Mouse (Mus musculus) c-Kit-positive CD71-positive TER-119-positive erythroid progenitor cells, embryonic 14.5 days (primary cell): ENCODE results near the gene Ppp4c.

Experiments used
- DNase-seq: peaks from one replicate; pipeline ENCODE4 v3.0.0-alpha.2; 2013; ENCODE audit warnings: low spot score

The Ppp4c gene

DNA sequence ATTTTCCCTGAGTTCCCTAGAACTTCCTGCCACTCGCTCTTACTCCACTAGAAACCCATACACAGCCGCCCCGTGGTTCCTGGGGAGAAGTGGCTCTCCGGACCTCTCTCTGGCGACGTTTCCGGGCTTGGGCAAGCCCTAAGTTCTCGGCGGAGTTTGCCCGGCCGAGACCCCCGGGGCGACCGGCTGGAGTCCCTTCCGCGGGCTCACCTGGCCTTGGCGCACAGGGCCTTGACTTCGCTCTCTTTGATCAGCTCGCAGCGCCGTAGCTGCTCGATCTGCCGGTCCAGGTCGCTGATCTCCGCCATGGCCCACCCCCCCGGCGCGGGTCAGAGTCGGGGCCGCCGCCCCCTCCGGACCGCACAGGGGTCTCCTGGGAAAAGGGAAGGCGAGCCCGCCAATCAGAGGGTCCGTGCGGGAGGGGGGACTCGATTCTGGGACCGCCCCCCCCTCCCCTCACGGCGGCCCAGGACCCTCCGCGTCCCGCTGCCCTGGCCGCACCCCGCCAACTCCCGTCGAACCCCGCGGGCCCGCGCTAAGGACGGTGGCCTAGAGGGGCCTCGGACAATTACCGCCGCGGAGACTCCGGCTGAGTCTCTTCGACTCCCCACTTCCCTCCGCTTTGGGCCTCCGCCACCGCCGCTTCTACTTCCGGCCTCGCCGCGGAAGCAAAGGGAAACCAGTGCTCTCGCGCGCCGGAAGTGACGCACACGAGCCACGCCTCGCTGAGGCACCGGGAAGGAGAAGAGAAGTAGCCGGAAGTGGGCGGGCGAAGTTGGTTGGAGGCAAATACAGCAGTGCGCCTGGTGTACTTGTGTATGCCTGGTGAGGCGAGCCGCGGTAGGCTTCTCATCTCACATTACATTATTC lies at the start of gene Ppp4c:
Gene Ppp4c (minus strand): TSS at position 646 of the 870 bp plus-strand sequence.
- peak; percentile 95 for DNase-seq

DNA sequence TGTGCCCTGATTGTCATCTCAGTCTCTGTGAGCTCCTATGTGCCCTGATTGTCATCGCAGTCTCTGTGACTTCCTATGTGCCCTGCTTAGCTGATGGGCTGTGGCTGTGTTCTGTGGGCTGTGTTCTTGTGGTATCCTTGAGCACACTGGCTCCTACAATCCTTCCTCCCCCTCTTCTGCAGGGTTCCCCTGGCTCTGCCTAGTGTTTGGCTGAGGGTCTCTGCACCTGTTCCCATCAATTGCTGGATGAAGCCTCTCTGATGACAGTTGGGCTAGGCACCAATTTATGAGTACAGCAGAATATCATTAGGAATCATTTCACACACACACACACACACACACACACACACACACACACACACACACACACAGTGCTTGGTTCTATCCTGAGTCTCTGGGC lies 41.0 kb upstream of the Ppp4c start:
- no peak for DNase-seq

DNA sequence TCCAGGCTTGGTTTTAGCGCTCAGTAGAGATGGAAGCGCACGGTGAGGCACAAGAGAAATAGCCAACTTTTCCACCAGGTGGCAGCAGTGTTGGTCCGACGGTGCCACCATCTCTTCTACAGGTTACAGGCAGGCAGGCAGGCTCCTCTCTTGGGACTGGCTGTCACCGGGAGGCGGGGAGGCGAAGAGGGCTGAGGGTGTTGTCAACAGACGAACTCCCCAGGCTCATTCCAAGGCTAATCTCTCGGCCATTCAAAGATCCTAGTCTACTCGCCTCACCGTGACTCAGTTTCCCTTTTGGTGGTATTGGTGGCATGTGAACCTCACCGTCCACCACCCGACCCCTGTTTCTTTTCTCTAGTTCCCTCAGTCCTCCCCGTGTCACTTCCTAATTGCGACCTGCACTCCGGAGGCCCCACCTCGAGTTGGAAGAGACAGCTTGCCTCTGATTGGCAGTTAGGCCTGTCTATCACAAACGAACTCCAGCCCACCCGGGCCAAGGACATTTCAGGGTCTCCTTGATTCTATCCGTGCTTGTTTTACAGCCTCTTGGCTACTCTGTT lies 39.8 kb upstream of the Ppp4c start:
- peak; percentile 72 for DNase-seq

DNA sequence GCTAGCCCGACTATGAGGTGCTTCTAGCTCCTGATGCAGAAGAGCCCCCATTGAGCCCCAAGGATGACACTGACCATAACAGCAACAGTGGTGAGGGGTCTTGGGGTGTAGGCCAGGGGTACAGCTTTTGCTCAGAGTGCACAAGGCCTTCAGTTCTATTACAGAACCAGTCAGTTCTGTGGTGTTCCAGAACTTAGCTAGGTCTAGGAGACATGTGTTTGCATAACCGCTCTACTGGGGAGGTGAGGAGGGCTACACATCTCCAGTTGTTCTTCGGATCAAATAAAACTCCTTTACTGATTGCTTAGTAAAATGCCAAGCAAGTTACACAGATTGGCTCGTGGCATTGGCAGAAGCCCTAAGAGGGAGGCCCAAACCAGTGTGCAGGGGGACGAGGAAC lies 39.2 kb upstream of the Ppp4c start, which contains the start of gene 4930451I11Rik:
Gene 4930451I11Rik (minus strand): TSS at position 101 of the 400 bp plus-strand sequence.
- no peak for DNase-seq

DNA sequence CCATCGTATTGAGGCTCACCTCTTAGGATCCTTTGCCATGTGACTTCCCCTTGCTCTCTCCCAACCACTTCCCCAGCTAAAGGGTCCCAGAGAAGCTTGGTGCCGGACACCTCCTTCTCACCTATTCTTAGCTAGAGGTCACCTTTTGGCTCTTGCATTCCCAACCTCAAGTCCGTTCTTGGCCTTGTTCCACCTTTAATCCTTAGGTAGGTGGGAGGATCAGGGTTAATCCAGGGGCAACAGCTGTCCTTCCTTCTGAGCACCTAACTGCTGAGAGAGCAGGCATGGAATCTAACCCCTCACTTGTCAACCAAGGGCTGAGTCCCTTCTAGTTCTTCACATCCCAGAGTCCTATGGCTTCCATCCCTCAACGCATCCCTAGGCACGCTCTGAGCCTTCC lies 33.7 kb upstream of the Ppp4c start:
- DNase-seq, result no peak

DNA sequence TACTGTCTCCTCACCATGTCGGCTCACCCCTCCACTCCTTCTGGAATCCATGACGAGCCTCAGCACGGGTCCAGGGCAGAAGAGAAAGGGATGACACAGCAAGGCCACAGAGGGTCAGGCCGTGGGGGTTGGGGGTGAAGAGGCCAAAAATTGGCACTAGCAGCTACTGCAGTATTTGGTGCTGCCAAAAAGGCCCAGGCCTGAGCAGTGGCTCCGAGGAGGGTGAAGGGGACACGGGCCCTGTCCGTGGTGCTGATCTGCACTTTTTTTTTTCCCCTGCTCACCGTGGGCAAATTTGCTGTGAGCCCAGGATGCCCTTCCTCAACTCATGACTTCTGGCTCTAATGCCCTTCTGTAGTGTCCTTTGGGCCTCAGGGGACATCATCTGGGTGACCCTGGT lies 33.1 kb upstream of the Ppp4c start:
- no peak for DNase-seq

DNA sequence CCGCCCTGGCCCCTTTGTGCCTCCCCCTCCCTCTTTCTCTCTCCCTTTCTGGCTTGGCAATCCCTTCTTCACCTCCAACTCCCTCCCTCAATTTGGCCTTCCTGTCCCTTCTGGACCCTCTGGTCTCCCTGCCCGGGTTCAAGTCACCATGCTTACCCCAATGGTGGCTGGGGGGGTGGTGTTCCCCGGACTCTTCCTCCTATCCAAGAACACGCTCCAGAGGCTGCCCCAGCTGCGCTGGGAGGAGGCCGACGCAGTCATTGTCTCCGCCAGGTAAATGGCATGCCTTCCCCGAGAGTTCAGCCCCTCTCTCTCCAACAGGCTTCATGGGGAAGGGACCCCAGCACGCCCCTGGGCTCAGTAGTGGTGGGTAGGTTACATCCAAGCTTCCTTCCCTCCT lies 31.6 kb upstream of the Ppp4c start:
- no peak for DNase-seq

DNA sequence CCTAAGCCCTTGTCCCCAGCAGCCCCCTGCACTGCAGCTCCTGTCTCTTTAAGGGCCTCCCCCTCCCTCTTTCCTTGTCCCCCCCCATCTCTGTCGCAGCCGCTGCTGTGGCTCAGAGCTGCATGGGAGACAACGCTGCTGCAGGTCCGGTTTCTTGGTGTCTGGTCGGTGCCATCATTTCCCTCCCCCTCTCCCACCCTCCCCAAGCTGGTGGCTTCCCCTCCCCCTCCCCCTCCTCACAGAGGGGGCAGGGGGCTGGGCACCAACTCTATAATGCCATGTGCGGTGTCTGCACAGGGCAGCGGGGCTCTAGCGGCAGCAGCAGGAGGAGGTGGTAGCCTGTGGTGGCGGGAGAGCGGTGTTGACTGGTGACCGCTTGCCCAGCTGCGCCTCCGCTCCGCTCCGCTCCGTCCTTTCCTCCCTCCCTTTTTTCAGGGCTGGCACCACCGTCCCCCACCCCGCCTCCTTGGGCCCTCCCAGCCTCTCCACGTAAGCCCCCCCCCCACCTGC lies 31.0 kb upstream of the Ppp4c start:
- DNase-seq, result no peak

DNA sequence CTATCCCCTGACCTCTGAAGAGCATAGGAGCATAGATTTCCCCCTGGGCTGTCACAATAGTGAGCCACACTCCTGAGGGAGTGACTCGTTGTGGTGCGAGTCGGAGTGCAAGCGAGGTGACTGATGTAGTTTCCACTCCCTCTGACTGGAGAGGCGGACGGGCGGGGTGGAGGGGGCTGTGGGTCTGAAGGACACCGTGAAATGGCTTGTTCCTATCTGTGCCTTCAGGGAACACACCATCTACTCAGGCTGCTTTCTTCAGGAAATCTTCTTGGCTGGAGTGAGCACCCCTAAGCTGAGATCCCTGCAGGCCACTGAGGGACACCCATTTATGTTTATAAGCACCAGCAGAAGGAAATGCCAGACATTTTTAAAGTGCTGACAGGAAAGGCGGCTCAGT lies 30.4 kb upstream of the Ppp4c start:
- DNase-seq, result no peak

DNA sequence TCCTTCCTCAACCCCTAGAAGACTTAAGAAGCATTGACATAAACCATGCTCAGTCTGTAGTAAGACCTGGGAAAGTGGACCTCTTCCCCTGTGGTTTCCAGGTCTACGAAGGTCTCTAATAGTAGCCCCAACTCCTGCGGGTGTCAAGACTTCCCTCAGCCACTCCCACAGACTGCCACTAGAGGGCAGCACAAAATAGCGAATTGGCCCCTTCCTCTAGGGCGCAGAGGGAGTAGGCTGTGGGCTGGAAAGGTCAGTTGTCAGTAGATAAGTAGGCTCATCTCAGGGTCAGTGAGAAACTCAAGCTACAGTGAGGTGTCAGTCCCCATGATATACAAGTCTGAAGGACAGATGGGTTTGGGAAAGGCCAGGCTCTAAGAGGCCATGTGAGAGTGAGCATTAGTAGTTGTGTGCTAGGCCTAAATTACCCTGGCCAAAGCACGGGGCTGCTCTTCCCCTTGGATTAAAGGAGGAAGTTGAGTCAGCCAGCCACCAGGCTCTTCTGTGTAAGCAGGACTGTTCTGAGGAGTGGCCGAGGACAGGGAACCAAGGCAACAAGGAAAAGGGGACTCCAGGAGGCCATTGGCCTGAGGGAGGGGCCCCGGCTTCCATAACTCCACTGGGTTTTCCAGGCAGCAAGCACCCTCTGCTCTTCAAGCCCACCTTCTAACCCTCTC lies 29.7 kb upstream of the Ppp4c start:
- DNase-seq, result peak; percentile 75

DNA sequence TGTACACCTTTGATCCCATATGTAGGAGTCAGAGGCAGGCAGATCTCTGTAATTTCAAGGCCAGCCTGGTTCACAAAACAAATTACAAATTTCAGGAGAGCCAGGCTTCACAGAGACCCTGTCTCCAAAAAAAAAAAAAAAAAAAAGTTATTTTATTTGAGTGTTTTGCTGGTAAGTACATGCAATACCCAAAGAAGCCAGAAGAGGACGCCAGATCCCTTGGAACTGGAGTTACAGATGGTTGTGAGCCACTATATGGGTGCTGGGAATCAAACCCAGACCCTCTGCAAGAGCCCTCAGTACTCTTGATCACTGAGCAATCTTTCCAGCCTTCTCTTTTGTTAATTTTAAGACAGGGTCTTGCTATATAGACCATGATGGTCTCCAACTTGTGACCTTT lies 26.5 kb upstream of the Ppp4c start:
- DNase-seq, result no peak

DNA sequence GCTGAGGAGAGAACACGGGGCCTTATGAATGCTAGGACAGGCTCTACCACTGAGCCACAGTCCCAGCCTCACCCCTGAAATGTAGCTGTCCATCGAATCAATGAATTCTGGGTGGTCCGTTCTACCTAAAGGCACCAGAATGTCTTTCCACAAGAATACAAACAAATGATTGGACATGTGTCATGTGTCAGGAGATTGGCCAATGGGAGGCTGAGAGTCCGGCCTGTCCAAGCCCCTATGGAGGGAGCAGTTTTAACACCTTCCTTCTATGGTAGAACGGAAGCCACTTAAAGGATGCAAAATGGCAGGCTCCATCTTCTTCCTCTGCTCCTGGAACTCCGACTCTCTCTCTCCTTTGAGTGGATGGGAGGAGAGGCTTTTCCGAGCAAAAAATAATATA lies 25.3 kb upstream of the Ppp4c start:
- DNase-seq, result no peak

DNA sequence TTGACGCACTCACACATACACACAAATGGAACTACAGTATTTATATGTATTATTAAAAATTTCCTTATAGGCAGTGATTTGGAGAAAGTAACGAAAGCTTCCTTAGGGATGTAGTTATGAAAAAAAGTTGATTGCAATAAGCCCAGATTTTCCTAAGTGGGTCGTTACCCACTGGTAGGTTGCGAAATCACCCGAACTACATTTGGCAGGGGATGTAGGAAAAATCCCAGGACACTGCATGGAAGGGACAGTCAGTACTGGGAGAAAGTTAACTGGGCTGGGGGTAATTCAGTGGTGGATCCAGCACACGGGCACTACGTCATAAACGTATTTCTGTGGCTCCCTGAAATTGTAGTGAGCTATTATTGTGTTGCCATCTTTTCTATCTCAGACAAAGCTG lies 24.2 kb upstream of the Ppp4c start:
- DNase-seq, result no peak

DNA sequence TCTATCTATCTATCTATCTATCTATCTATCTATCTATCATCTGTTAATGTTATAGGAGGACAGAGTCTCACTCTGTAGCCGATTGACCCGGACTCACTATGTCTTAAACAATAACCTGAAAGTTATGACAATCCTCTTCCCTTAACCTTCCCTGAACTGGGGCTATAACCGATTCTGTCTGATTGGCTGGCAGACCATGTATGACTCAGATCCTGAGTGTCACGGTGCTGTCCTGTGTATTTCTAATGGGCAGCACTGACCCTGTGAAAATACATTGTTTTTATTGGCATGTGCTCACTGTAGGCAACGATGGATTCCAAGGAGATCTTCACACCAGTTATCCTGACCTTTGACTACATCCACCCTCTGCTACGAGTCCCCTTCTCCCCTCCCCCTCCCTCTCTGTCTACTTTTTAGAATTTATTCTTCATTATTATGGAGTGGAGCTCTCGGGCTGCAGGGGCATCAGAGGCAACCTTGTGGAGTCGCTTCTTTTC lies 23.5 kb upstream of the Ppp4c start:
- DNase-seq, result no peak

DNA sequence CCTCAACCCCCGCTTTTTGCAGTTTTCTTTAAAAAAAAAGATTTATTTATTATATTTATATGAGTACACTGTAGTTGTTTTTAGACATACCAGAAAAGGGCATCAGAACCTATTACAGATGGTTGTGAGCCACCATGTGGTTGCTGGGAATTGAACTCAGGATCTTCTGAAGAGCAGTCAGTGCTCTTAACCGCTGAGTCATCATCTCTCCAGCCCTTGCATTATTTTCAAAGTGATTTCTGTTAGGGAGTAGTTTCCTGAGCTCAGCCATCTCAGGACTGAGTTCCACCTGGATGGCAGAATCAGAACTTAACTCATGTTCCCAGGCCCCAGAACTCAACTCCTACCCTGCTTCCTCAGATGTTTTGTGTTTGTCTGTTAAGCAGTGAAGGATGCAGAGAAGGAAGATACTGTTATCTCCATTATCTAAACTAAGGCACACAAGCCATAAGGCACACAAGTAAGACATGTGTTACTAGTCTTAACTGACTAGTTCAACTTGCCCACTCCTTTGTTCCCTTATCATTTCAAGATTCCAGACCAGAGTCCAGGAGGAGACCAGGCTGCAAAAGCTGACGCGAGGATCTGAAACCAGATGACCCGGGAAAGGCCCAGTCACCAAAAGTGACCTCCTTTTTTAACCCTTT lies 17.6 kb upstream of the Ppp4c start:
- DNase-seq, result no peak

DNA sequence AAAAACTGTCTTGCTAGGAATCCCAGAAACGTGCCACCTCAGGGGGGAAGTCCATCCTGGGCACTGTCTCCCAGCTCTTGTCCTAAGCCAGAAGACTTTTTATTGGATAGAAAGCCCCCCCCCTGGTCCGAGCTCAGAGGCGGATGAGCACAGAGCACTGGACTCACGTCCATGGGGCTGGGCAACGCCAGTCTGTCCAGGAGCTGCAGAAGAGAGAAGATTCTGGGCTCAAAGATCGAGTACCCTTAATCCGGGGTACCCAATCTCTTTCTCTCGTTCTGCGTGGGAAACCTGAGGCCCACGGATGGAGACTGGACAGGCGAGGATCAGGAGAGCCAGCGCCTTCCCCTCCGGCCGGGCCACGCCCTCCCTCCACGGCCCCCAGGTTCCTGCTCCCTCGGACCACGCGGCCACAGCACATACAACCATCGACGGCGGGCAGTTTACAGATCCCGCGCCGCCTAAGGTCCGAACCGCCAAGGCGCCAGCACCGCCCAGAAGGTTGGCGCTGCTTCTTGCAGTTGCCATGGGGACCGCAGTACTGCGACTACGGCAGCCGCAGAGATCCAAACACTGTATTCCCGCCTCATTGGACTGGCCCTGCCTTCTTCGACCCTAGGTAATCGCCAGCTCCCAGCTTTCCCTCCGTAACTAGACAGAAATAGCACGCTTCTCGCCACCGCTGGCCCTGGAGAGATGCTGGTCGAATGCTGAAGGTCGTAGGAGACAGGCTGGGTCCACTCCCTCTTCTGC lies 16.6 kb upstream of the Ppp4c start:
- DNase-seq, result peak; percentile 74

DNA sequence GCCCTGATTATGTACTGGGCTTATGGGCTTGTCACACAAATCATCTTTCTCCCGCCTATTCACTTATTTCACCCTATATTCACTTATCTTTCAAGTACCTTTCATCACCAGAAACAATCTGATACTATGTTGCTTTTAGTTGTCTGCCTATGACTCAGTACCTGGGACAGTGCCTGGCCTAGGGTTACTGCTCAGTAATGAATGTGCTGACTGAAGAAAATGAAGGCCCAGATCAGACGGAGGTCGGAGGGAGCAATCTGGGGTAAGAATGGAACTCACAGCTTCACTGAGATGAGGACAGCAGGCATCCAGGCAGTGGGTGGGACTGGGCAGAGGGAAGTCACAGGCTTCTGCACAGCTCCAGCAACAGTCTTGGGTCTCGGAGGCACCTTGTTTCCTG lies 15.1 kb upstream of the Ppp4c start:
- no peak for DNase-seq

DNA sequence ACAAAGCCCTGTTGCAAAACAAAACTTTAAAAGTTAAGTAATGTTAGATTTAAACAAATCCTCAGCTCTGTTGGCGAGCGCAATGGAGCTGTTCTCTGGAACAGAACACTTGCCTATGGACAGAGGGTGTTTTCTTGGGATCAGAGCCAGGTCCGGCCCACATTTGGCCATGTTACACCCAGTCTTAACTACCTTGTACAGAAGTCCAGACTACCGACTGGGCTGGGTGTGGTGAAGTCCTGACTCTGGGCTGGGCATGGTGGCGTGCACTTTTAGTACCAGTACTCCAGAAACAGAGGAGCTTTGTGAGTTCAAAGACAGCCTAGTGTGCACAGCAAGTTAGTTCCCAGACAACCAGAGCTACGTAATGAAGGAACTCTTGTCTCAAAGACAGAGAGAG lies 14.7 kb upstream of the Ppp4c start:
- DNase-seq, result no peak

DNA sequence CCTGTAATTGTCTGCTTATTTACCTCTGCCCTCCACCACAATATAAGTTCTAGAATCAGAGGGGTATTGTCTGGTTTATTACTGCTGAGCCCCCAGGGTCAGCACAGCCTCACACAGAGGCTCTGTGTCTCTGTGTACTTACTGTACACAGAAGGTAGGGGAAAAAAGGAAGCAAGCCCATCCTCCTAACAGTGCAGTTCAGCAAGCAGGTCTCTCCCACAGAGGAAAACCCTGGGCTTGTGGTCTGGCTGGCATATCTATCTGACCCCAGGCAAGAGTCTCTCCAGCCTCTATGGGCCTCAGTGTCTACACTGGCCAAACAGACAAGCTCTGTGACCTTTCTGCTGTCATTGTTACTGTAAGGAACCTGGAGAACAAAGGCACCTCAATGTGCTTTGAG lies 11.5 kb upstream of the Ppp4c start:
- no peak for DNase-seq

DNA sequence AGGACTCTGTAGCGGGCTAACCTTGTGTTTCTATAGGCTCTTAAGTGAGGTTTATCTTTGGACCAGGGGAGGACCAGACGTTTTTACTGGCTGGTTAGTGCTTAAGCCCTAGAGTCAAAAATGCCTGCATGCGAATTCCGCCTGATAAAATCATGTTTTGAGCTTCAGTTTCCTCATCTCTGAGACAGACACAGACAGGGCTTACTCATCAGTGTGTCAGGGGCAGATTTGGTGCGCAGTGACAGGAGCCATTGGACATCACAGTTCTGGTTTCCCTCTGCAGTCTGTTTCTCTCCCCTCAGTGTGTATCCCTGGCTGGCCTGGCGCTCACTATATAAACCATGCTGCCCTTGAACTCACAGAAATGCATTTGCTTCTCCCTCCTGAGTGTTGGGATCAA lies 10.9 kb upstream of the Ppp4c start:
- DNase-seq, result no peak

DNA sequence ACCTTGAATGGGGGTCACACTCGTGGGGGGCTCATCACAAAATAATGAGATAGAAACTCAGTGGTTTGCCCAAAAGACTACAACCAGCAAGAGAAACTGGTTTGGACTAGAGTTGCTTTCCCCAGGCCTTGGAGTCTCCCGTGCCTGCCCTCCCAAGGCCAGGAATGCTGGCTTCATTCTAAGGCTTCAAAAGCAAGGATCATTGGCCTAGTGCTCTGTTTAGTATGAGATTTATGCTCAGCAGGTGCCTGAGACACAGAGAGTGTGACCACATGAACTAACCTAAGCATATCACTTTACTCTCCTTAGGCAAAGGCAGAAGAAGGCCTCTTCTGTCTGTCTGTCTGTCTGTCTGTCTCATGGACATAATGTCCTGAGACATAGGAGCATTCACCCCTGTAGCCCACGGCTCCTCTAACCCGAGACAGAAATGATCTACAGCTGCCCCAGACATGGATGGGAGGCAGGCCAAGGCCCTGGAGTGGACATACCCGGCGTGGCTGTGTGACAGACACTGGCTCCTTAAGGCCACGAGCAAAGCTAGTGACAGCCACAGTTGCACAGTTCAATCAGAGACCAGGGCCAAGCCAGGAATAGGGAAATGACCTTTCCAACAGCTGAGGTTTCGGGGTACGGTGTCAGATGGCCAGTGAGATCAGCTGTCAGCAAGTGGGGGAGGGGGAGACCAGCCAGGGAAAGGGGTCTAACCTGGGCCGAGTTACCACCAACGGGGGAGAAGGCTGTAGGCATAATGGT lies 10.0 kb upstream of the Ppp4c start:
- no peak for DNase-seq
